13 mouse cellular contexts compared by ENCODE assay signal in the genomic region with DNA sequence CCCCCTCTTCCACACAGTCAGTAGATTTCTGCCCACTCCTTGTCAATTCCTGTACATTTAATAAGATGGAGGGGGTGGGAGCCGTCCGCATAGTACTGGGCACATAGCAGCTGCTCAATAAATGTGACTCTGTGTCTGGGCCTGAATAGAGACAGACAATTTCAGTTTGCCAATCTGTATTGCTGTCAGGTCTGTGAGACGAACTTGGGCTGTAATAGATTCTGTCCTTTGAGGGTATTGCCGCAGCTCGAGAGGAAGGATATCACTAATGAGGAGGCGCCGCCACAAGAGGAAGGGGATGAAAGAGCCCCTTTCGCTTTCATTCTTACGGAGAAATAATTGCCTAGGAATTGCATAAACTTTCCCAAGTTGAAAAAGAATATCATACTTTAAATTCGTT.
"Had no signal": no experiment of that assay in that cellular context is flagged by ENCODE, and none has a peak within 500 bp of the region (broad histone marks: within the 10 kb centered on the region; RNA-seq: fewer than 3 reads in every experiment).

No protein-coding gene starts in this region.

- DNase-seq: kidney, adult 9 months; kidney, postnatal 36 days; layer of hippocampus, adult 9-11 months; layer of hippocampus, postnatal 36 days; lung, adult 18-20 months; right cerebral cortex, postnatal 14 days; thymus, adult 2 months; thymus, postnatal 36 days had no signal

- ATAC-seq: intestine, postnatal 0 days had no signal

- H3K27me3 ChIP-seq: limb, embryonic 12.5 days; stomach, embryonic 15.5 days had no signal

- H3K27ac ChIP-seq: kidney, postnatal 0 days; limb, embryonic 12.5 days; liver, embryonic 14.5 days; stomach, embryonic 15.5 days had no signal

- H3K4me3 ChIP-seq: limb, embryonic 12.5 days; stomach, embryonic 15.5 days had no signal

- H3K36me3 ChIP-seq: limb, embryonic 12.5 days; stomach, embryonic 15.5 days had no signal

- H3K9ac ChIP-seq: limb, embryonic 12.5 days; liver, embryonic 14.5 days; stomach, embryonic 15.5 days had no signal

- H3K4me2 ChIP-seq: limb, embryonic 12.5 days; stomach, embryonic 15.5 days had no signal

- H3K9me3 ChIP-seq: limb, embryonic 12.5 days; stomach, embryonic 15.5 days had no signal
